Mouse (Mus musculus) stomach, postnatal 0 days (tissue): ENCODE measurements around the gene Prmt7. TPM values are rescaled to one million over a fixed set of nuclear protein-coding genes. Genes with fewer than 3 reads are reported as not detected.
"Not testable (repeated sequence)": the region's sequence is repeated elsewhere in the genome, so short reads cannot be mapped to it uniquely, and the experiment has no call there.

Experiments
- ATAC-seq: fragments of 200-750 bp; cut with Nextera tagmentation; 2 replicates; pipeline ENCODE4 v1.8.0; 2017; ENCODE audit not compliant: low FRiP score, low TSS enrichment
- DNase-seq: peaks from one replicate; pipeline ENCODE4 v3.0.0-alpha.2; 2016; ENCODE audit warnings: low spot score
- H3K27ac ChIP-seq: fragments of 300-500 bp; sonication (generic); replicated peaks from 2 replicates; pipeline ENCODE4 v1.5.1; 2014; ENCODE audit warnings: mild to moderate bottlenecking, control low read depth
- H3K27me3 ChIP-seq: fragments of 300-500 bp; sonication (generic); 2 replicates; pipeline ENCODE4 v1.6.1; 2014; ENCODE audit warnings: low read length; ENCODE audit not compliant: control insufficient read depth, insufficient read depth
- H3K36me3 ChIP-seq: fragments of 300-500 bp; sonication (generic); 2 replicates; pipeline ENCODE4 v1.6.1; 2014; ENCODE audit warnings: low read length, mixed read lengths; ENCODE audit not compliant: control insufficient read depth, insufficient read depth
- H3K4me1 ChIP-seq: fragments of 300-500 bp; sonication (generic); replicated peaks from 2 replicates; pipeline ENCODE4 v1.6.1; 2014; ENCODE audit warnings: antibody characterized with exemption; ENCODE audit not compliant: control insufficient read depth, insufficient read depth
- H3K4me2 ChIP-seq: fragments of 300-500 bp; sonication (generic); replicated peaks from 2 replicates; pipeline ENCODE4 v1.6.1; 2014; ENCODE audit warnings: low read depth, mild to moderate bottlenecking, control low read depth, moderate library complexity
- H3K4me3 ChIP-seq: fragments of 300-500 bp; sonication (generic); 2 replicates; pipeline ENCODE4 v1.5.1; 2014; ENCODE audit warnings: low read depth, low read length, control low read depth
- H3K9ac ChIP-seq: fragments of 300-500 bp; sonication (generic); 2 replicates; pipeline ENCODE4 v1.6.1; 2014; ENCODE audit warnings: mild to moderate bottlenecking, low read length, control low read depth, mixed read lengths
- H3K9me3 ChIP-seq: fragments of 300-500 bp; sonication (generic); 2 replicates; pipeline ENCODE4 v1.6.1; 2016; ENCODE audit warnings: low read length; ENCODE audit not compliant: control insufficient read depth
- CTCF ChIP-seq: IDR thresholded peaks from 2 replicates; pipeline ENCODE4 v1.5.1; 2016; ENCODE audit warnings: antibody characterized with exemption, low read depth, mild to moderate bottlenecking, moderate library complexity
- EP300 ChIP-seq: optimal IDR thresholded peaks from 2 replicates; pipeline ENCODE3; 2016; ENCODE audit warnings: antibody characterized with exemption
- WGBS: fragments of 180-500 bp; shearing (Covaris S2); extraction: QIAGEN DNeasy Blood & Tissue Kit; methylation state at CpG from one replicate; pipeline ENCODE4 v1.1.7; 2014; 5-methylcytosine and 5-hydroxymethylcytosine counted together
- polyA plus RNA-seq: library from polyadenylated mRNA; unstranded; fragments of >200 nt; fragmentation: Nextera tagmentation; extraction: Ambion mirVana; gene quantifications from 2 replicates; pipeline ENCODE4 v1.2.1, GENCODE M21; 2015

Gene Prmt7
- polyA plus RNA-seq, 1 experiment from 2014 or later: 21.9 TPM

DNA sequence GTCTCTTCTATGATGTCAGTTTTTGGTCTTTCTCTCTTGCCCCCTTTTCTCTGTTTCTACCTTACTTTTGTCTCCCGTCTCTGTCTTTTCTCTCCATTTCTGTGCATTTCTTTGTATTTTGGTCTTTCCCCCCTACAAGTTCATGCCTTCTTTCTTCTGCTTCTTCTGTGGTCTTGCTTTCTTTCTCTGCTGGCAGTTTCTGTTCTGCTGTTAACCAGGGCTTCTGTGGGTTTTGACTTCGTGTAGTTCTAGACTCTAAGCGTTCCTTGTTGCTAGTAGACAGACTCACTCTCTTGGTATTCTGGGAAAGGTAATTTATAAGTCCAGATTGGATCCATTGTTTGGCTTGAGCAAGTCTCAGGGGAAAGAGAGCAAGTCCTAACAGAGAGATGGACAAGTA is 24.3 kb upstream of the Prmt7 start:
- ATAC-seq (no peak), DNase-seq (no peak)
- no peak overlapping the region for H3K4me2 ChIP-seq
- no peaks in the 10 kb centered on the region for H3K36me3 ChIP-seq
- H3K27ac ChIP-seq: no peak overlapping the region
- TF ChIP-seq EP300 (no peak), CTCF (no peak)
- H3K4me3 ChIP-seq: no peak overlapping the region
- no peaks in the 10 kb centered on the region for H3K9me3 ChIP-seq
- H3K9ac ChIP-seq: no peak overlapping the region
- 87% methylated on average over 3 of the region's 3 CpGs for WGBS
- no peaks in the 10 kb centered on the region for H3K27me3 ChIP-seq
- H3K4me1 ChIP-seq: no peaks in the 10 kb centered on the region

DNA sequence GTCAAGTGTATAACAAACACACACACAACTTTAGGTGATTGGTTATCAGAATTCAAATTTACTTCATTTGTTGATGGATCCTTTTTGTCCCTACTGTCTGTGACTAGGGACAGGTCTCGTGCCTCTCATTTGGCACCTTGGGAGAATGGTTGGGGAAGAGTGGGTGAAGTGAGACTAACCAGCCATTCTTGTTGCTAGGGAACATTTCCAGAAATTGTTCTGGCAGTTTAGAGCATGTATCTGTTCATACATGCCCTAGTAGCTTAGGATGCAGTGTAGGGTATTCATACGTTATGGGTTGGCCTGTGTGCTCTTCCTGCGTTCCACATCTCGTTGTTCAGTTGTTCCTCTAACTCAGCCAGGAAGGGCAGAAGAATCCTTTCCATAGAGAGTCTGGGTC is 21.6 kb upstream of the Prmt7 start:
- no peaks in the 10 kb centered on the region for H3K4me1 ChIP-seq
- ATAC-seq (no peak), DNase-seq (no peak)
- no peak overlapping the region for H3K9ac ChIP-seq
- no peaks in the 10 kb centered on the region for H3K27me3 ChIP-seq
- no peaks in the 10 kb centered on the region for H3K9me3 ChIP-seq
- 63% methylated on average over 4 of the region's 4 CpGs for WGBS
- no peak overlapping the region for H3K4me2 ChIP-seq
- no peak overlapping the region for H3K4me3 ChIP-seq
- no peak overlapping the region for H3K27ac ChIP-seq
- H3K36me3 ChIP-seq: peaks cover 6% of the 10 kb centered on the region; the same call in 1 of the 2 replicates
- TF ChIP-seq CTCF (no peak), EP300 (no peak)

DNA sequence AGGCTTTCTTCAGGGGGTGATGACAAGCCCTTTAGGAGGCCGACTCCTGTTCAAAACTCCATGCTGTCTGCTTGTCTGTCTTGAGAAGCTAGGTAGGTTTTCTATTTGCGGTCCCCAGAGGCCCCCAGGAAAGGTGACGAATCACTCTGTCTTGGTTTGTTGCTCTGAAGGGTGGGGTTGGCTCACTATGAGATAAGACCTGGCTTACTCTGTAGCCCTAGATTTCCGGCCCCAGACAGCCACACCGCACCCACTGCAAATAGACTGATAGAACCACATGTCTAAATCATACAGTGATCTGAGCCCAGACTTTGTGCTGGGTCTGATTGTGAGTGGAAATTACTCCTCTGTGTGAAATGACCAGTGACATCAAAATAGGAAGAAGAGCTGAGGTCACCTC is 19.1 kb upstream of the Prmt7 start:
- H3K9ac ChIP-seq: no peak overlapping the region
- peak; percentile 92 for ATAC-seq
- WGBS: 54% methylated on average over 5 of the region's 5 CpGs
- H3K4me1 ChIP-seq: no peaks in the 10 kb centered on the region
- TF ChIP-seq CTCF: no peak
- TF ChIP-seq EP300: no peak
- no peaks in the 10 kb centered on the region for H3K9me3 ChIP-seq
- no peak overlapping the region for H3K4me3 ChIP-seq
- no peak overlapping the region for H3K27ac ChIP-seq
- H3K27me3 ChIP-seq: no peaks in the 10 kb centered on the region
- DNase-seq: peak; percentile 60
- no peak overlapping the region for H3K4me2 ChIP-seq
- peaks cover 10% of the 10 kb centered on the region for H3K36me3 ChIP-seq

DNA sequence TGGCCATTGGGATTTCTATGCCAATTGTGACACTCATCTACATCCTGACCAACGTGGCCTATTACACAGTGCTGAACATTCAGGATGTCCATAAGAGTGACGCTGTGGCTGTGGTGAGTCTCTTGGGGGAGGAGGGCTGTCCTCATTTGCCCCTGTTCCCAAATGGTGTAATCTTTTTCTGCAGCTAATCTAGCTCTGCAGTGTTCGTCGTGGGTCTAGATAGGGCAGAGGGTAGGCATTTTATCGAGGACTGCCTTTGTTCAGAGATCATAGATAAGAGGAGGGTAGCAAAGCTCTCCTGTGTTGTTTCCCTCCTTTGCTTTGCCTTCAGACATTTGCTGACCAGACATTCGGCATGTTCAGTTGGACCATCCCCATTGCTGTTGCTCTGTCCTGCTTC is 17.6 kb upstream of the Prmt7 start:
- H3K4me1 ChIP-seq: no peaks in the 10 kb centered on the region
- no peak overlapping the region for H3K4me3 ChIP-seq
- DNase-seq (no peak), ATAC-seq (no peak)
- no peaks in the 10 kb centered on the region for H3K9me3 ChIP-seq
- H3K36me3 ChIP-seq: peaks cover 10% of the 10 kb centered on the region
- H3K9ac ChIP-seq: no peak overlapping the region
- TF ChIP-seq EP300 (no peak), CTCF (no peak)
- no peak overlapping the region for H3K4me2 ChIP-seq
- no peaks in the 10 kb centered on the region for H3K27me3 ChIP-seq
- H3K27ac ChIP-seq: no peak overlapping the region
- 81% methylated on average over 6 of the region's 6 CpGs for WGBS

DNA sequence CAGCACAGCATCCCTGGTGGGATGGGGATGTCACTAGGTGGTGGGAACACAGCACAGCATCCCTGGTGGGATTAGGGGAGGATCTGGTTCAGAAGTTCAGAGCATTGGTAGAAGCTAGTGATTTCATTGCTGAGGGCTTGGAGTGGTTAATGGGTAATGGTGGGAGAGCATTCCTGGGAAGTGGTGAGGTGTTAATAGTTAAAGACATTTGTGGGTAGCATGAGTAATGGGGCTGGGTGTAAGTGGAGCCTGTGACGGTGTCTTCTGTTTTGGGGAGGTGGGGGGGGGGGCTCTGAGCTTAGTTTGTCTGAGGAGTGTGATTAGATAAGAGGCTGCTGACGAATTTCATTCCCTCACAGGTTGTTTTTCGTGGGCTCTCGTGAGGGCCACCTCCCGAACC is 16.7 kb upstream of the Prmt7 start:
- H3K36me3 ChIP-seq: peaks cover 10% of the 10 kb centered on the region
- 66% methylated on average over 5 of the region's 5 CpGs for WGBS
- TF ChIP-seq CTCF (no peak), EP300 (no peak)
- H3K27ac ChIP-seq: no peak overlapping the region
- DNase-seq (no peak), ATAC-seq (no peak)
- H3K9me3 ChIP-seq: no peaks in the 10 kb centered on the region
- H3K4me2 ChIP-seq: no peak overlapping the region
- H3K4me1 ChIP-seq: no peaks in the 10 kb centered on the region
- H3K9ac ChIP-seq: no peak overlapping the region
- H3K4me3 ChIP-seq: no peak overlapping the region
- no peaks in the 10 kb centered on the region for H3K27me3 ChIP-seq

DNA sequence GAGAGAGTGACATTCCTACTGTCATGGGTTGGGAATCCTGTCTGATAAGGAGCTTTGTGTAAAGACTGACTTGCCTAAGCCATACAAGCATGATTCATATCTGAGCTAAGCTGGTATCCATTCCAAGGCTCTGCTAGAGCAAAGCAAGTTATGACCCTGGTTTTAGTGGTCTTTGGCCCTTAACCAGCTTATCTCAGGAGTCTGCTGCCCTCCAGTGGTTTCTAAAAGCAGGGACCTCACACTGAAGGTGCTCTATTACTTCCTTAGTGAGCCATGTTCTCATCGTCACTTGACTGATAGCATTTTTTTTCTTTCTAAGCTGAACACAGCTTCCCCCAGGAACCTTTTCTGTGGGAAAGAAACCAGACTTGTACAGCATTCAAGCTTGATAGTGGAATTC is 12.0 kb upstream of the Prmt7 start:
- peak; percentile 75 for ATAC-seq

DNA sequence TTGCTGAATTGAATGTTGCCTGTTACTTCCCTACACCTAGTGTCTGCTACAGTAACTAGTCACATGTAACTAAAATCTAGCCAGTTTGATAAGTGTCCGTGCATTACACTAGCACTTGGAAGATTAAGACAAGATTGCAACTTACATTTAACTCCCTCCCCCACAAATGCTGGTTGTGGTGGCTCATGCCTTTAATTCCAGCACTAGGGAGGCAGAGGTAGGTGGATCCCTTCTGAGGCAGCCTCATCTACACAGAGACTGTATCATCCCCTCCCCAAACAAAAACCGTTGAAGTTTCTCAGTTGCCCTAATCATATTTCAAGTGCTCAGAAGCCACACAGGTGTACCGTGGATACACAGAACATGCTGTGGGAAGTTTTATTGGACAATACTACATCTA is 11.1 kb upstream of the Prmt7 start:
- peaks cover 24% of the 10 kb centered on the region for H3K36me3 ChIP-seq

More for the DNA sequence above, 12.0 kb upstream of the Prmt7 start:
- Histone ChIP-seq H3K36me3 (peaks cover 22% of the 10 kb centered on the region), H3K4me2 (no peak overlapping the region), H3K4me1 (no peaks in the 10 kb centered on the region), H3K9me3 (no peaks in the 10 kb centered on the region), H3K27ac (no peak overlapping the region), H3K4me3 (no peak overlapping the region), H3K9ac (no peak overlapping the region), H3K27me3 (no peaks in the 10 kb centered on the region)
- 6% methylated on average over 1 of the region's 1 CpGs for WGBS
- peak; percentile 37 for DNase-seq
- TF ChIP-seq EP300: no peak
- TF ChIP-seq CTCF: peak; percentile 89

More for the DNA sequence above, 11.1 kb upstream of the Prmt7 start:
- H3K4me1 ChIP-seq, DNase-seq, H3K9me3 ChIP-seq, H3K9ac ChIP-seq, H3K4me3 ChIP-seq, ATAC-seq, H3K27me3 ChIP-seq, H3K27ac ChIP-seq, H3K4me2 ChIP-seq: not testable (repeated sequence)
- WGBS: 83% methylated on average over 3 of the region's 3 CpGs
